Comparison of ENCODE assay signal across 8 mouse cellular contexts in the genomic region with DNA sequence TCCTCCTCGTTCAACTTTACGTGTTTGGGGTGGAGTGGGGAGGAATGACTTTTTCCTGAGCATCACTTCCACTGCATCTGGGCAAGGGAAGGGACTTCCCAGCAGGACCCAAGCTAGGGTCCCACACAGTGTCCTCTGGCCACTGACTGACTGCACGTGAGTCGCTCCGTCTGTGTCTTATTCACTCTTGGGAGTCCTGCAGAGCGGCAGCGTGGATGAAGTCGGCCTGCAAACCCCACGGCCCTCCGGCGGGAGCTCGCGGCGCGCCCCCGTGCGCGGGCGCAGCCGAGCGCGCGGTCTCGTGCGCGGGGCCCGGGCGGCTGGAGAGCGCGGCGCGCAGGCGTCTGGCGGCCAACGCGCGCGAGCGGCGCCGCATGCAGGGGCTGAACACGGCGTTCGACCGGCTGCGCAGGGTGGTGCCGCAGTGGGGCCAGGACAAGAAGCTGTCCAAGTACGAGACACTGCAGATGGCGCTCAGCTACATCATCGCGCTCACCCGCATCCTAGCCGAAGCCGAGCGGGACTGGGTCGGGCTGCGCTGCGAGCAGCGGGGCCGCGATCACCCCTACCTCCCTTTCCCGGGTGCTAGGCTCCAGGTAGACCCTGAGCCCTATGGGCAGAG. TPM values are rescaled to one million over a fixed set of nuclear protein-coding genes. Genes with fewer than 3 reads are reported as not detected.
DNase-seq lines count a peak whose midpoint lies in the region; ATAC-seq and TF ChIP-seq lines count a peak whose summit lies in the region.

No protein-coding gene starts in this region.

- H3K9ac ChIP-seq in heart, embryonic 11.5 days (ENCODE audit: low read depth, low read length): peak overlapping the region; percentile 69
- no peak overlapping the region for H3K9ac ChIP-seq in liver, embryonic 12.5 days

- H3K4me1 ChIP-seq in spleen, adult 2 months (ENCODE audit: control insufficient read depth, insufficient read depth, insufficient read length): peaks cover 4% of the 10 kb centered on the region
- peaks cover 4% of the 10 kb centered on the region; the same call in 1 of the 2 replicates for H3K4me1 ChIP-seq in heart, embryonic 11.5 days (ENCODE audit: control insufficient read depth, insufficient read depth, low read length)
- peaks cover 6% of the 10 kb centered on the region; the same call in 1 of the 2 replicates for H3K4me1 ChIP-seq in liver, embryonic 12.5 days

- H3K27ac ChIP-seq in spleen, adult 2 months (ENCODE audit: insufficient read depth, low read length): no peak overlapping the region
- no peak overlapping the region for H3K27ac ChIP-seq in heart, embryonic 11.5 days (ENCODE audit: low read depth, low read length)
- no peak overlapping the region for H3K27ac ChIP-seq in liver, embryonic 12.5 days

- no peak for TF ChIP-seq POLR2A in spleen, adult 2 months (IDR thresholded peaks at IDR 0.05; ENCODE audit: low read depth, low read length)

- no peak for DNase-seq in spleen, adult 2 months (ENCODE audit: low read depth in 1 of 2, low spot score in 2 of 2)
- no peak for DNase-seq in spleen, postnatal 14 days (ENCODE audit: low spot score in 2 of 2)
- peak; percentile 74 for DNase-seq in embryo, embryonic 10.5 days (ENCODE audit: low spot score)
- DNase-seq in kidney, postnatal 25 days: peak; percentile 17 to 54
- peak; percentile 11 for DNase-seq in ovary, postnatal 14 days (ENCODE audit: low spot score)
- peak; percentile 47 for DNase-seq in yolk sac, embryonic 10.5 days (ENCODE audit: low spot score)

- H3K4me2 ChIP-seq in heart, embryonic 11.5 days: peak overlapping the region; percentile 94
- H3K4me2 ChIP-seq in liver, embryonic 12.5 days: peak overlapping the region; percentile 69

- 1% methylated on average over 62 of the region's 62 CpGs for WGBS in spleen, adult 2 months
- under 1% methylated on average over 62 of the region's 62 CpGs for WGBS in heart, embryonic 11.5 days (ENCODE audit: insufficient replicate concordance)
- WGBS in liver, embryonic 12.5 days (ENCODE audit: insufficient replicate concordance): under 1% methylated on average over 62 of the region's 62 CpGs

- peak; percentile 67 for ATAC-seq in heart, embryonic 11.5 days (replicated peaks; ENCODE audit: insufficient number of reproducible peaks, low FRiP score, low TSS enrichment)
- no peak for ATAC-seq in liver, embryonic 12.5 days

- no peak for TF ChIP-seq CTCF in spleen, adult 2 months (IDR thresholded peaks at IDR 0.05; ENCODE audit: extremely low read depth, insufficient read depth, insufficient read length, insufficient replicate concordance)

- H3K4me3 ChIP-seq in spleen, adult 2 months (ENCODE audit: extremely low read depth, insufficient read depth, insufficient read length): peak overlapping the region; percentile 44; the same call in 1 of the 2 replicates
- H3K4me3 ChIP-seq in heart, embryonic 11.5 days (ENCODE audit: low read depth, low read length): peak overlapping the region; percentile 59
- peak overlapping the region; percentile 50 for H3K4me3 ChIP-seq in liver, embryonic 12.5 days

- H3K27me3 ChIP-seq in spleen, adult 2 months (ENCODE audit: control insufficient read depth, insufficient read depth, low read length): peaks cover 10% of the 10 kb centered on the region
- peaks cover 35% of the 10 kb centered on the region for H3K27me3 ChIP-seq in heart, embryonic 11.5 days (ENCODE audit: control insufficient read depth, insufficient read depth, low read length)
- H3K27me3 ChIP-seq in liver, embryonic 12.5 days (replicated peaks): peaks cover 67% of the 10 kb centered on the region

- no peaks in the 10 kb centered on the region for H3K36me3 ChIP-seq in spleen, adult 2 months (ENCODE audit: control insufficient read depth, insufficient read depth, low read length)
- no peaks in the 10 kb centered on the region for H3K36me3 ChIP-seq in heart, embryonic 11.5 days (ENCODE audit: control insufficient read depth, insufficient read depth, low read length)
- no peaks in the 10 kb centered on the region for H3K36me3 ChIP-seq in liver, embryonic 12.5 days

- H3K9me3 ChIP-seq in heart, embryonic 11.5 days (replicated peaks; ENCODE audit: control insufficient read depth, low read length): no peaks in the 10 kb centered on the region
- H3K9me3 ChIP-seq in liver, embryonic 12.5 days (replicated peaks): no peaks in the 10 kb centered on the region

RNA-seq across cellular contexts. Expression of a gene that starts 0.6 kb away (rescaled TPM):
- 0.16 TPM in 1 of 2 replicates, not detected in the other for polyA plus RNA-seq in spleen, adult 2 months (2012; rRNA removed)
- not detected in 2 replicates for polyA plus RNA-seq in heart, embryonic 11.5 days (2014; fragmentation: Nextera tagmentation; extraction: Ambion mirVana)
- polyA plus RNA-seq in liver, embryonic 12.5 days (2016; fragmentation: Nextera tagmentation; extraction: Ambion mirVana): not detected in 2 replicates

RNA-seq across cellular contexts. Expression of a gene that starts 40.1 kb away (rescaled TPM):
- 0.58 and 1.3 TPM in 2 replicates for polyA plus RNA-seq in spleen, adult 2 months (2012; rRNA removed)
- 0.38 and 1.1 TPM in 2 replicates for polyA plus RNA-seq in heart, embryonic 11.5 days (2014; fragmentation: Nextera tagmentation; extraction: Ambion mirVana)
- 1.7 and 2.2 TPM in 2 replicates for polyA plus RNA-seq in liver, embryonic 12.5 days (2016; fragmentation: Nextera tagmentation; extraction: Ambion mirVana)

Comparison
In these comparisons a context has a peak if more than half of its experiments do, and no peak if none do; other contexts are left out.
1. DNase-seq: peak in embryo, embryonic 10.5 days (single experiment), kidney, postnatal 25 days (2 of 2), ovary, postnatal 14 days (single experiment) and yolk sac, embryonic 10.5 days (single experiment); none in spleen, adult 2 months (0 of 2) and spleen, postnatal 14 days (0 of 2).
2. Peak in every context shown above with its lines, with median percentiles within 50 percentile points of each other: H3K4me3 ChIP-seq.